ENCODE assay signal across 8 mouse cellular contexts in the genomic region with DNA sequence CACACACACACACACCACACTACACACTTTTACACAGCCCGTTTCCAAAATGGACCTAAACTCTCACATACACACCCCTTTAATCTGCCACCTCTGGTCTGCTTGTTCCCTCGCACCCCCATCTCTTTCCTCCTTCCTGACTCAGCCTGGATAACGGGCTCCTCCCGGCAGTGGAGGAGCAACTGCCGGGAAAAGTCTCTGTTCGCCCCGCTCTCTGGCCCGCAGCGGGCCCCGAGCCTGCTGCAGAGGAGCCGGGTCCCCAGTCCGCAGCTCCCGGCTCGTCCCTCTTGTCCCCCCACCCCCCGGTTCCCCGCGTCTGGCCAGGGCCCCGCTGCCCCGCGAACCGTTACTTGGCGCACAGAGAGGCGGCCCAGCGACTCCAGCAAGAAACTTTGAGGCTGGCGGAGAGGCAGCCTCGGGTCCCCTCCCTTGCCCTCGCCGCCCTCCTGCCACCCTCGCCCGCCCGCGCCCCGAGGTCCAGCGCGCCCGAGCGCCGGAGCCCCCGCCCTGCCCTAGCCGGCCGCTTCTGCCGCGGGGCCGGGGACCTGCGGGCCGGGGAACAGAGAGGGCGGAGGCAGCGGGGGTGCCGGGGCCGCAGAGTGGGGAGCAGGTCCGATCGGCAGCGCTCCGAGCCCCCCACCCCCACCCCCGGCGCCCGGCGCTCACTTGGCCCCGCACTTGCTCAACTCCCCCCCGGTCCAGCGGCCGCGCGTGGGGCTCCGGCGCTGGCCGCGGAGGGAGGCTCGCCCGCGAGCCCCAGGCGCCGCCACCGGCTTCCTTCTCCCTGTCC. TPM values are rescaled to one million over a fixed set of nuclear protein-coding genes. Genes with fewer than 3 reads are reported as not detected.
A peak's percentile ranks its signal among the peaks of the same experiment; 100 is the strongest.
DNase-seq lines count a peak whose midpoint lies in the region; ATAC-seq and TF ChIP-seq lines count a peak whose summit lies in the region.

No protein-coding gene starts in this region.

- H3K4me2 ChIP-seq in lung, embryonic 14.5 days = peak overlapping the region; percentile 83
- peak overlapping the region; percentile 80 for H3K4me2 ChIP-seq in myocyte (ENCODE audit: low read depth)

- H3K27ac ChIP-seq in lung, embryonic 14.5 days (ENCODE audit: low read depth) = peak overlapping the region; percentile 99
- H3K27ac ChIP-seq in bone marrow, adult 2 months (ENCODE audit: control insufficient read depth, insufficient read depth, low read depth, low read length, poor library complexity) = peak overlapping the region; percentile 60

- no peaks in the 10 kb centered on the region for H3K9me3 ChIP-seq in lung, embryonic 14.5 days (ENCODE audit: low read depth, low read length)

- TF ChIP-seq CTCF in lung, embryonic 14.5 days (IDR thresholded peaks at IDR 0.05; ENCODE audit: low read depth) = no peak
- no peak for TF ChIP-seq CTCF in bone marrow, adult 2 months (IDR thresholded peaks at IDR 0.05; ENCODE audit: control insufficient read depth, insufficient read depth, low read length)

- DNase-seq in lung, embryonic 14.5 days = peak; percentile 59
- DNase-seq in lung, postnatal 14 days = no peak
- DNase-seq in gastrocnemius, postnatal 4 days (ENCODE audit: low spot score in 2 of 2) = peak; percentile 33 to 52
- peak; percentile 56 to 71 for DNase-seq in kidney, postnatal 4 days
- peak; percentile 35 for DNase-seq in yolk sac, embryonic 10.5 days (ENCODE audit: low spot score)
- no peak for DNase-seq in cerebellum, adult 8-10 months

- H3K4me1 ChIP-seq in lung, embryonic 14.5 days (ENCODE audit: insufficient read depth) = peaks cover 12% of the 10 kb centered on the region; the same call in 1 of the 2 replicates
- peaks cover 1% of the 10 kb centered on the region for H3K4me1 ChIP-seq in bone marrow, adult 2 months (ENCODE audit: control insufficient read depth, insufficient read depth, low read length)

- H3K27me3 ChIP-seq in lung, embryonic 14.5 days (ENCODE audit: insufficient read depth, low read length) = 0 out of 2 replicates have a peak, but pooled peaks cover 5% of the 10 kb centered on the region
- no peaks in the 10 kb centered on the region for H3K27me3 ChIP-seq in myocyte (ENCODE audit: control insufficient read depth, insufficient read depth, insufficient read length)

- peaks cover 31% of the 10 kb centered on the region for H3K36me3 ChIP-seq in lung, embryonic 14.5 days (ENCODE audit: insufficient read depth)
- H3K36me3 ChIP-seq in myocyte (ENCODE audit: control insufficient read depth, insufficient read depth) = no peaks in the 10 kb centered on the region

- H3K9ac ChIP-seq in lung, embryonic 14.5 days = peak overlapping the region; percentile 100

- WGBS in lung, embryonic 14.5 days = under 1% methylated on average over 60 of the region's 74 CpGs
- under 1% methylated on average over 68 of the region's 74 CpGs for WGBS in bone marrow, adult 2 months

- peaks cover 75% of the 10 kb centered on the region for H3K79me2 ChIP-seq in myocyte (ENCODE audit: control insufficient read depth, insufficient read depth)

- peak overlapping the region; percentile 99 for H3ac ChIP-seq in myocyte (ENCODE audit: control insufficient read depth, insufficient read length)

- TF ChIP-seq POLR2A in bone marrow, adult 2 months (IDR thresholded peaks at IDR 0.05; ENCODE audit: borderline replicate concordance, control insufficient read depth, low read depth, low read length) = no peak
- TF ChIP-seq POLR2A in myocyte (IDR thresholded peaks at IDR 0.05; ENCODE audit: insufficient read length, low read depth) = no peak

- 0 out of 2 replicates have a peak, but pooled peaks have one; percentile 6 for ATAC-seq in lung, embryonic 14.5 days (ENCODE audit: insufficient read depth)

- peak overlapping the region; percentile 85 for H3K4me3 ChIP-seq in lung, embryonic 14.5 days (ENCODE audit: low read depth, low read length)
- H3K4me3 ChIP-seq in bone marrow, adult 2 months (replicated peaks; ENCODE audit: control insufficient read depth, low read depth, low read length) = peak overlapping the region; percentile 90
- peak overlapping the region; percentile 87 for H3K4me3 ChIP-seq in myocyte

TF ChIP-seq in myocyte, 11 proteins besides CTCF, POLR2A, EP300 and RAD21:
- TF ChIP-seq E2F4 (IDR thresholded peaks at IDR 0.05; ENCODE audit: insufficient read depth) = no peak
- no peak for TF ChIP-seq MYOG (IDR thresholded peaks at IDR 0.05; ENCODE audit: control insufficient read depth in 1 of 3, insufficient read depth in 1 of 3, insufficient read length in 2 of 3, low read depth in 2 of 3)
- TF ChIP-seq TCF12 (IDR thresholded peaks at IDR 0.05; ENCODE audit: insufficient read depth, poor library complexity, severe bottlenecking) = no peak
- no peak for TF ChIP-seq POLR2AphosphoS2 (IDR thresholded peaks at IDR 0.05; ENCODE audit: insufficient read length, low read depth)
- TF ChIP-seq MAX (IDR thresholded peaks at IDR 0.05; ENCODE audit: low read depth) = no peak
- no peak for TF ChIP-seq USF1 (IDR thresholded peaks at IDR 0.05; ENCODE audit: low read depth)
- no peak for TF ChIP-seq SRF (IDR thresholded peaks at IDR 0.05; ENCODE audit: control insufficient read depth, insufficient read length, low read depth)
- no peak for TF ChIP-seq CEBPB (IDR thresholded peaks at IDR 0.05; ENCODE audit: insufficient read depth, poor library complexity, severe bottlenecking)
- no peak for TF ChIP-seq TCF3 (IDR thresholded peaks at IDR 0.05; ENCODE audit: insufficient read length, low read depth)
- TF ChIP-seq MYOD1 (IDR thresholded peaks at IDR 0.05; ENCODE audit: control insufficient read depth in 1 of 3, insufficient read length in 2 of 3, low read depth in 2 of 3) = no peak
- no peak for TF ChIP-seq REST (IDR thresholded peaks at IDR 0.05; ENCODE audit: insufficient read depth, insufficient read length)

RNA-seq across cellular contexts. Expression of a gene that starts 7.8 kb away (rescaled TPM):
- polyA plus RNA-seq in lung, embryonic 14.5 days (2014; fragmentation: Nextera tagmentation; extraction: Ambion mirVana) = 90.1 and 90.4 TPM in 2 replicates
- 116 and 143 TPM in 2 replicates for polyA plus RNA-seq in bone marrow, adult 2 months (2011; ENCODE audit: insufficient read depth, insufficient read length, low replicate concordance, missing spikeins)
- 100 to 1,000 TPM; 146 to 156 TPM for total RNA-seq in gastrocnemius, postnatal 4 days (2021)
- polyA plus RNA-seq in myocyte (2012; fragmentation: generic; extraction: Trizol) = 10.8 TPM

Comparison
In these comparisons a context has a peak if more than half of its experiments do, and no peak if none do; other contexts are left out.
1. DNase-seq: peak in lung, embryonic 14.5 days (single experiment), gastrocnemius, postnatal 4 days (2 of 2), kidney, postnatal 4 days (2 of 2) and yolk sac, embryonic 10.5 days (single experiment); none in lung, postnatal 14 days (single experiment) and cerebellum, adult 8-10 months (single experiment).
2. Peak in every context shown above with its lines, with median percentiles within 50 percentile points of each other: H3K4me3 ChIP-seq.